Mouse (Mus musculus) hindbrain, embryonic 11.5 days (tissue): ENCODE results near the gene Gca. TPM values are rescaled to one million over a fixed set of nuclear protein-coding genes. Genes with fewer than 3 reads are reported as not detected.
A peak's percentile ranks its signal among the peaks of the same experiment; 100 is the strongest.

ENCODE experiments used
- ATAC-seq: fragments of 200-750 bp; cut with Nextera tagmentation; 2 replicates; pipeline ENCODE4 v1.8.0; 2017; ENCODE audit warnings: mild to moderate bottlenecking, moderate TSS enrichment, moderate library complexity; ENCODE audit not compliant: low FRiP score
- DNase-seq: peaks from one replicate; pipeline ENCODE4 v3.0.0-alpha.2; 2015; ENCODE audit warnings: low spot score
- H3K27ac ChIP-seq: fragments of 300-500 bp; sonication (generic); 2 replicates; pipeline ENCODE4 v1.5.1; 2014; ENCODE audit warnings: mild to moderate bottlenecking, low read depth, low read length
- H3K27me3 ChIP-seq: fragments of 300-500 bp; sonication (generic); 2 replicates; pipeline ENCODE4 v1.6.1; 2014; ENCODE audit warnings: mild to moderate bottlenecking, low read length, moderate library complexity, mixed read lengths; ENCODE audit not compliant: control insufficient read depth, insufficient read depth
- H3K36me3 ChIP-seq: fragments of 300-500 bp; sonication (generic); 2 replicates; pipeline ENCODE4 v1.6.1; 2014; ENCODE audit warnings: mild to moderate bottlenecking, low read length, moderate library complexity, mixed read lengths; ENCODE audit not compliant: control insufficient read depth, insufficient read depth
- H3K4me1 ChIP-seq: fragments of 300-500 bp; sonication (generic); replicated peaks from 2 replicates; pipeline ENCODE4 v1.6.1; 2014; ENCODE audit warnings: low read length, mixed read lengths; ENCODE audit not compliant: control insufficient read depth, insufficient read depth
- H3K4me2 ChIP-seq: fragments of 300-500 bp; sonication (generic); replicated peaks from 2 replicates; pipeline ENCODE4 v1.6.1; 2014; ENCODE audit warnings: mild to moderate bottlenecking, low read depth, low read length
- H3K4me3 ChIP-seq: fragments of 300-500 bp; sonication (generic); 2 replicates; pipeline ENCODE4 v1.5.1; 2014; ENCODE audit warnings: low read depth, low read length
- H3K9ac ChIP-seq: fragments of 300-500 bp; sonication (generic); 2 replicates; pipeline ENCODE4 v1.6.1; 2014; ENCODE audit warnings: low read depth, low read length
- H3K9me3 ChIP-seq: fragments of 300-500 bp; sonication (generic); 2 replicates; pipeline ENCODE4 v1.6.1; 2016; ENCODE audit warnings: low read length; ENCODE audit not compliant: control insufficient read depth
- WGBS: fragments of 180-500 bp; shearing (Covaris S2); extraction: QIAGEN DNeasy Blood & Tissue Kit; methylation state at CpG from one replicate; pipeline ENCODE4 v1.1.7; 2014; 5-methylcytosine and 5-hydroxymethylcytosine counted together
- polyA plus RNA-seq: library from polyadenylated mRNA; unstranded; fragments of >200 nt; fragmentation: Nextera tagmentation; extraction: Ambion mirVana; gene quantifications from 2 replicates; pipeline ENCODE4 v1.2.1, GENCODE M21; 2014

Gca gene
- polyA plus RNA-seq, 1 experiment from 2014 or later = 2.2 TPM

- no peak for DNase-seq
- Histone ChIP-seq H3K4me3 (no peak overlapping the region), H3K36me3 (no peaks in the 10 kb centered on the region), H3K27ac (no peak overlapping the region), H3K9ac (no peak overlapping the region), H3K4me2 (no peak overlapping the region), H3K9me3 (no peaks in the 10 kb centered on the region), H3K4me1 (0 out of 2 replicates have a peak, but pooled peaks cover 3% of the 10 kb centered on the region), H3K27me3 (no peaks in the 10 kb centered on the region)
- 89% methylated on average over 5 of the region's 5 CpGs for WGBS
- no peak for ATAC-seq
These were observed 19.2 kb upstream of the Gca start for GRCm38 (mm10) chr2:62644891-62645290.

- H3K9ac ChIP-seq = no peak overlapping the region
- 35% methylated on average over 12 of the region's 12 CpGs for WGBS
- H3K4me1 ChIP-seq = 0 out of 2 replicates have a peak, but pooled peaks cover 3% of the 10 kb centered on the region
These were observed 18.6 kb upstream of the Gca start for GRCm38 (mm10) chr2:62645475-62645874.

GRCm38 (mm10) chr2:62646014-62646645 lies 18.0 kb upstream of the Gca start, which contains the start of gene Ifih1:
Gene Ifih1, minus strand, starts transcription at chr2:62646255.
- DNase-seq (peak; percentile 75), ATAC-seq (peak; percentile 84)
- under 1% methylated on average over 30 of the region's 30 CpGs for WGBS
- Histone ChIP-seq H3K27me3 (no peaks in the 10 kb centered on the region), H3K4me1 (0 out of 2 replicates have a peak, but pooled peaks cover 3% of the 10 kb centered on the region), H3K4me2 (peak within 1 kb of the TSS; percentile 74), H3K4me3 (peak within 1 kb of the TSS; percentile 44), H3K27ac (no peak within 1 kb of the TSS), H3K9ac (peak within 1 kb of the TSS; percentile 49), H3K36me3 (no peaks in the 10 kb centered on the region), H3K9me3 (no peaks in the 10 kb centered on the region)

More at GRCm38 (mm10) chr2:62645475-62645874, 18.6 kb upstream of the Gca start:
- no peaks in the 10 kb centered on the region for H3K36me3 ChIP-seq
- DNase-seq (peak; percentile 36), ATAC-seq (peak; percentile 17; the same call in 1 of the 2 replicates)
- H3K4me2 ChIP-seq = peak overlapping the region; percentile 74
- H3K4me3 ChIP-seq = peak overlapping the region; percentile 44
- no peaks in the 10 kb centered on the region for H3K9me3 ChIP-seq
- no peak overlapping the region for H3K27ac ChIP-seq
- no peaks in the 10 kb centered on the region for H3K27me3 ChIP-seq

GRCm38 (mm10) chr2:62646671-62647289 lies 17.3 kb upstream of the Gca start:
- ATAC-seq = peak; percentile 52; the same call in 1 of the 2 replicates
- Histone ChIP-seq H3K27me3 (no peaks in the 10 kb centered on the region), H3K4me3 (peak overlapping the region; percentile 44), H3K36me3 (no peaks in the 10 kb centered on the region), H3K4me1 (0 out of 2 replicates have a peak, but pooled peaks cover 3% of the 10 kb centered on the region), H3K27ac (no peak overlapping the region), H3K4me2 (peak overlapping the region; percentile 74), H3K9me3 (no peaks in the 10 kb centered on the region), H3K9ac (peak overlapping the region; percentile 49; the same call in 1 of the 2 replicates)
- WGBS = 8% methylated on average over 6 of the region's 6 CpGs
- DNase-seq = peak; percentile 44

- no peaks in the 10 kb centered on the region for H3K27me3 ChIP-seq
- 0 out of 2 replicates have a peak, but pooled peaks cover 2% of the 10 kb centered on the region for H3K4me1 ChIP-seq
- no peaks in the 10 kb centered on the region for H3K36me3 ChIP-seq
- H3K9me3 ChIP-seq = no peaks in the 10 kb centered on the region
- H3K4me3 ChIP-seq = no peak overlapping the region
- ATAC-seq (no peak), DNase-seq (no peak)
- no peak overlapping the region for H3K9ac ChIP-seq
- H3K4me2 ChIP-seq = no peak overlapping the region
- no peak overlapping the region for H3K27ac ChIP-seq
- WGBS = 83% methylated on average over 4 of the region's 4 CpGs
These were observed 12.2 kb upstream of the Gca start for GRCm38 (mm10) chr2:62651890-62652289.

GRCm38 (mm10) chr2:62652466-62652865 lies 11.6 kb upstream of the Gca start:
- Histone ChIP-seq H3K36me3 (no peaks in the 10 kb centered on the region), H3K4me2 (no peak overlapping the region), H3K27ac (no peak overlapping the region), H3K27me3 (no peaks in the 10 kb centered on the region), H3K9me3 (no peaks in the 10 kb centered on the region), H3K4me1 (no peaks in the 10 kb centered on the region), H3K9ac (no peak overlapping the region), H3K4me3 (no peak overlapping the region)
- WGBS = 77% methylated on average over 4 of the region's 4 CpGs
- ATAC-seq (no peak), DNase-seq (no peak)

- DNase-seq (peak; percentile 69), ATAC-seq (peak; percentile 76)
- WGBS = 50% methylated on average over 7 of the region's 7 CpGs
These were observed 9.4 kb upstream of the Gca start for GRCm38 (mm10) chr2:62654519-62655338.

GRCm38 (mm10) chr2:62656072-62656471 lies 8.0 kb upstream of the Gca start:
- no peak overlapping the region for H3K4me3 ChIP-seq
- H3K36me3 ChIP-seq = no peaks in the 10 kb centered on the region
- WGBS = 83% methylated on average over 1 of the region's 1 CpGs
- ATAC-seq (no peak), DNase-seq (no peak)
- no peaks in the 10 kb centered on the region for H3K9me3 ChIP-seq
- no peaks in the 10 kb centered on the region for H3K27me3 ChIP-seq
- H3K27ac ChIP-seq = no peak overlapping the region
- no peak overlapping the region for H3K4me2 ChIP-seq
- no peak overlapping the region for H3K9ac ChIP-seq
- H3K4me1 ChIP-seq = no peaks in the 10 kb centered on the region

More at GRCm38 (mm10) chr2:62654519-62655338, 9.4 kb upstream of the Gca start:
- Histone ChIP-seq H3K4me1 (no peaks in the 10 kb centered on the region), H3K27me3 (no peaks in the 10 kb centered on the region), H3K4me2 (no peak overlapping the region), H3K36me3 (no peaks in the 10 kb centered on the region), H3K9ac (no peak overlapping the region), H3K27ac (no peak overlapping the region), H3K4me3 (no peak overlapping the region), H3K9me3 (no peaks in the 10 kb centered on the region)
